Mouse (Mus musculus): Measurements from ENCODE around the gene Hoxd1. TPM values are rescaled to one million over a fixed set of nuclear protein-coding genes. Genes with fewer than 3 reads are reported as not detected.
A peak's percentile ranks its signal among the peaks of the same experiment; 100 is the strongest.

Hoxd1 gene
- polyA plus RNA-seq, 1 experiment from 2014 or later: 1.8 TPM

DNA sequence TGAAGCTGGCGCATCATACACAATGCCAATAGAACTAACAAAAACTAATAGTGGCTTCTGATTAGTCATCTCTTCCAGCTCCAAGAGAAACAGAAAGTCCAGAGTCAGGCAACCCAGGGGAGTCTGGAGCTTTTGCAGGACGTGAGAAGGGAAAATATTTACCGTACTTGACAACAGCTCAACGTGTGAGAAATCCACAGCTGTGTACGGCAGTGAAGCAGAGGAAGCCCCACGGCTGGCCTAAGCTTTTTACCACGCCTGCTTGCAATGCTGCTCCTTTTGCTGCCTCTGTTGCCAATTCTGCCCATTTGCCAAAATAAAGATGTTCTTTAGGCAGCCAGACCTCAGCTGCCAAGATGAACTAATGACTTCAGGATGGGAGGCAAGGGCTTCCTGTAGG, 32.8 kb downstream of the Hoxd1 start:
- Histone ChIP-seq H3K4me1 (replicated peaks; ENCODE audit: insufficient read depth, low read length) (no peaks in the 10 kb centered on the region), H3K4me3 (replicated peaks; ENCODE audit: low read depth, low read length) (no peak overlapping the region), H3K9ac (ENCODE audit: low read depth, low read length) (no peak overlapping the region), H3K36me3 (ENCODE audit: insufficient read depth, low read length) (no peaks in the 10 kb centered on the region), H3K27me3 (ENCODE audit: insufficient read depth, low read length) (no peaks in the 10 kb centered on the region), H3K27ac (no peak overlapping the region), H3K9me3 (replicated peaks; ENCODE audit: low read length) (no peaks in the 10 kb centered on the region), H3K4me2 (ENCODE audit: low read length) (no peak overlapping the region)
- ATAC-seq (replicated peaks; ENCODE audit: low FRiP score, low read depth) (no peak), DNase-seq (ENCODE audit: low spot score) (no peak)
- TF ChIP-seq CTCF (IDR thresholded peaks at IDR 0.05; ENCODE audit: low read depth): no peak
- WGBS: 32% methylated on average over 7 of the region's 7 CpGs

DNA sequence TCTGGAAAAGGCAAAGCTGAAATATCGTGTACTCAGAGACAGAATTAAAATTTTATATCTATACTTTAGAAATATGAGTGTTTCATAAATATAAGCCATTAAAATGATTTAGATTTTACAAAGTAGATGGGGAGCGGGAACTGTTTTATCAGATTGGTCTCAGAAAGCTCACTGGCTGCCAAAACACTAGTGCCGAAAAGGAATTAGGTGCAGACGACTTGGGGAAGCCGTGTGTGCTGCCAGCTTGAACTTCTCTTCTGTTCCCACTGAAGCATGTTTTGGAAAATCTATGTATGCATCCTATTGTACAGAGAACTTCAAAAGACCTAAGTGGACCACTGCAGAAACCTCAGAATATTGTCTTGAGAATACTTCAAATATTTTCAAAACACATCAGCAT, 45.7 kb downstream of the Hoxd1 start:
- DNase-seq (ENCODE audit: low spot score): no peak
- no peak for ATAC-seq (replicated peaks; ENCODE audit: low FRiP score, low read depth)
- TF ChIP-seq CTCF (IDR thresholded peaks at IDR 0.05; ENCODE audit: low read depth): no peak
- Histone ChIP-seq H3K27ac (no peak overlapping the region), H3K27me3 (ENCODE audit: insufficient read depth, low read length) (no peaks in the 10 kb centered on the region), H3K4me3 (replicated peaks; ENCODE audit: low read depth, low read length) (no peak overlapping the region), H3K4me2 (ENCODE audit: low read length) (no peak overlapping the region), H3K9me3 (replicated peaks; ENCODE audit: low read length) (no peaks in the 10 kb centered on the region), H3K4me1 (replicated peaks; ENCODE audit: insufficient read depth, low read length) (no peaks in the 10 kb centered on the region), H3K9ac (ENCODE audit: low read depth, low read length) (no peak overlapping the region), H3K36me3 (ENCODE audit: insufficient read depth, low read length) (no peaks in the 10 kb centered on the region)
- WGBS: 73% methylated on average over 5 of the region's 5 CpGs

MicroRNAs within 50 kb of the gene (microRNA counts, 519-probe panel; counts per million panel counts)
- 7,340 counts per million, percentile 96 among the panel's probes with 10 or more counts for microRNA mmu-miR-10b

Small RNAs within 50 kb of the gene (microRNA-seq; reads per million reads assigned to microRNA genes)
- gene Mir10b: 81,719 reads per million, percentile 100 among the genes with 10 or more reads in this experiment

Other genes with a start within 250 kb of the Hoxd1 start
- gene Lnpk, start 183.5 kb upstream of the Hoxd1 start, polyA plus RNA-seq (2015; fragmentation: Nextera tagmentation; extraction: Ambion mirVana): 17.1 and 19.5 TPM in 2 replicates
- gene Evx2, start 103.4 kb upstream of the Hoxd1 start, polyA plus RNA-seq (2015; fragmentation: Nextera tagmentation; extraction: Ambion mirVana): 0.08 TPM in 1 of 2 replicates, not detected in the other
- gene Hoxd13, start 94.7 kb upstream of the Hoxd1 start, polyA plus RNA-seq (2015; fragmentation: Nextera tagmentation; extraction: Ambion mirVana): 0.10 TPM in 1 of 2 replicates, not detected in the other
- gene Hoxd12, start 88.0 kb upstream of the Hoxd1 start, polyA plus RNA-seq (2015; fragmentation: Nextera tagmentation; extraction: Ambion mirVana): 2.6 and 2.8 TPM in 2 replicates
- 19.7 and 23.8 TPM in 2 replicates for gene Hoxd11, start 83.4 kb upstream of the Hoxd1 start, polyA plus RNA-seq (2015; fragmentation: Nextera tagmentation; extraction: Ambion mirVana)
- gene Hoxd10, start 71.1 kb upstream of the Hoxd1 start, polyA plus RNA-seq (2015; fragmentation: Nextera tagmentation; extraction: Ambion mirVana): 44.6 and 45.5 TPM in 2 replicates
- gene Hoxd9, start 65.3 kb upstream of the Hoxd1 start, polyA plus RNA-seq (2015; fragmentation: Nextera tagmentation; extraction: Ambion mirVana): 57.8 and 67.0 TPM in 2 replicates
- 73.4 and 76.7 TPM in 2 replicates for gene Hoxd8, start 58.4 kb upstream of the Hoxd1 start, polyA plus RNA-seq (2015; fragmentation: Nextera tagmentation; extraction: Ambion mirVana)
- 7.9 and 8.0 TPM in 2 replicates for gene Hoxd3, start 51.1 kb upstream of the Hoxd1 start, polyA plus RNA-seq (2015; fragmentation: Nextera tagmentation; extraction: Ambion mirVana)
- gene Hoxd4, start 51.1 kb upstream of the Hoxd1 start, polyA plus RNA-seq (2015; fragmentation: Nextera tagmentation; extraction: Ambion mirVana): 3.3 and 4.4 TPM in 2 replicates
- gene Gm28230, start 36.3 kb upstream of the Hoxd1 start, polyA plus RNA-seq (2015; fragmentation: Nextera tagmentation; extraction: Ambion mirVana): 1.1 and 1.3 TPM in 2 replicates
- gene Mtx2, start 62.8 kb downstream of the Hoxd1 start, polyA plus RNA-seq (2015; fragmentation: Nextera tagmentation; extraction: Ambion mirVana): 152 and 168 TPM in 2 replicates